Mouse (Mus musculus) small intestine, adult 2 months (tissue): ENCODE results near the gene Tle2. TPM values are rescaled to one million over a fixed set of nuclear protein-coding genes. Genes with fewer than 3 reads are reported as not detected.
A peak's percentile ranks its signal among the peaks of the same experiment; 100 is the strongest.

Experiments used
- H3K27ac ChIP-seq: fragments of 200-500 bp; 2 replicates; pipeline ENCODE4 v1.5.1; 2012; ENCODE audit warnings: low read depth, low read length, control low read depth, inconsistent platforms; ENCODE audit not compliant: insufficient read depth
- H3K27me3 ChIP-seq: fragments of 200-500 bp; 2 replicates; pipeline ENCODE4 v1.6.1; 2012; ENCODE audit warnings: mild to moderate bottlenecking, moderate library complexity, low read length, inconsistent platforms; ENCODE audit not compliant: control insufficient read depth, insufficient read depth
- H3K36me3 ChIP-seq: fragments of 200-500 bp; 2 replicates; pipeline ENCODE4 v1.6.1; 2012; ENCODE audit warnings: mild to moderate bottlenecking, low read length, control low read depth, inconsistent platforms; ENCODE audit not compliant: control insufficient read depth, insufficient read depth
- H3K4me1 ChIP-seq: fragments of 200-500 bp; 2 replicates; pipeline ENCODE4 v1.6.1; 2012; ENCODE audit warnings: low read length, inconsistent platforms, mixed read lengths; ENCODE audit not compliant: control insufficient read depth, insufficient read depth, insufficient read length
- H3K4me3 ChIP-seq: fragments of 200-500 bp; 2 replicates; pipeline ENCODE4 v1.5.1; 2012; ENCODE audit warnings: low read depth, mild to moderate bottlenecking, control low read depth, inconsistent platforms, low read length, moderate library complexity
- CTCF ChIP-seq: fragments of 200-500 bp; IDR thresholded peaks from 2 replicates; pipeline ENCODE4 v1.5.1; 2012; ENCODE audit warnings: low read depth, mild to moderate bottlenecking, control low read depth, inconsistent platforms, low read length, moderate library complexity, mixed read lengths; ENCODE audit not compliant: insufficient replicate concordance, insufficient read length; ENCODE audit errors: extremely low read depth
- POLR2A ChIP-seq: fragments of 200-500 bp; IDR thresholded peaks from 2 replicates; pipeline ENCODE4 v1.6.1; 2012; ENCODE audit warnings: low read depth, mild to moderate bottlenecking, control low read depth, inconsistent platforms, low read length, moderate library complexity
- WGBS: fragments of 180-500 bp; shearing (Covaris S2); methylation state at CpG from one replicate; pipeline ENCODE4 v1.1.7; 2018; 5-methylcytosine and 5-hydroxymethylcytosine counted together
- polyA plus RNA-seq: library from polyadenylated mRNA; depleted of rRNA; stranded (reverse); fragments of >200 nt; gene quantifications from 2 replicates; pipeline ENCODE4 v1.2.3, GENCODE M21; 2012

Tle2 gene
- polyA plus RNA-seq, 1 experiment = 17.8 TPM

DNA sequence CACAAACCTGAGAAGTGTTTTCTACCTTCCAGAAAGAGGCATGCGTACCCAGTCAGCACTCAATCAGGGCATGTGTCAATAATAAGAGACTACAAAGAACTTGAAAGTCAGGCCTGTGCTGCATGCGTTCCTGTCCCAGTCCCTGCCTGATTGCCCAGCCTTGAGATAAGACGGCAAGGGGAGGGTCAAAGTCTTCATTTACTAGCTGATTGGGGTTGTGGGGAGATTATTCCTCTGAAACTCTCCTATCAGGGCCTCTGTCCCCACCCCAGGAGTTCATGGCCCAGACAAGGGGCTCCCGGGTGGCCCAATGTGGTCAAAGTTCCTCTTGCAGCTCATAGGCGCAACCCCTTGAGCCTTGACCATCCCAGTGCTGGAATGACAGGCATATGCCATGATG, 28.0 kb upstream of the Tle2 start:
- 40% methylated on average over 5 of the region's 5 CpGs for WGBS
- H3K27ac ChIP-seq = peak overlapping the region; percentile 99
- H3K4me3 ChIP-seq = peak overlapping the region; percentile 27
- peaks cover 29% of the 10 kb centered on the region for H3K4me1 ChIP-seq
- TF ChIP-seq POLR2A (0 out of 2 replicates have a peak, but pooled peaks have one; percentile 30), CTCF (no peak)
- H3K27me3 ChIP-seq = no peaks in the 10 kb centered on the region
- H3K36me3 ChIP-seq = peaks cover 12% of the 10 kb centered on the region

- peaks cover 11% of the 10 kb centered on the region for H3K36me3 ChIP-seq
- peaks cover 29% of the 10 kb centered on the region for H3K4me1 ChIP-seq
- no peaks in the 10 kb centered on the region for H3K27me3 ChIP-seq
- no peak for TF ChIP-seq POLR2A
- TF ChIP-seq CTCF = no peak
- WGBS = 57% methylated on average over 13 of the region's 13 CpGs
- H3K27ac ChIP-seq = peak overlapping the region; percentile 99
- no peak overlapping the region for H3K4me3 ChIP-seq
Observed at GRCm38 (mm10) chr10:81546788-81547571, 27.4 kb upstream of the Tle2 start.

DNA sequence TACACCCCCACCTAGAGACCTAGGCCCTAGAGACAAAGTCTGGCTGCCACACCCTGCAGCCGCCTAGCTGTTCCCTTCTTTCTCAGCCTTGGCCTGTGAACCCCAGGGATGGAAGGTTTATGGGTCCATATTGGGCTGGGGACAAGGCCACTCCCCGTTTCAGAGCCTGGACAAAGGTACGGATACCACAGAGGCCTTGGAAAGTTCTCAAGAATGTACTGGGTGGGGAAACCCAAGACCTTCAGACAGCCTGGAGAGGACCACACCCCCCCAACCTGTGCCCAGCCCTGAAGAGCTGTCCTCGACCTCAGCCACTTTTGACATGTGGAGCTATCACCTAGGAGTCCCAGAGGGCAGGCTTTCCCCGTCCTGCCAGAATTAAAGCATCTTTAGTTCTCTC, 25.4 kb upstream of the Tle2 start:
- no peaks in the 10 kb centered on the region for H3K27me3 ChIP-seq
- TF ChIP-seq CTCF = no peak
- peak; percentile 31; the same call in 1 of the 2 replicates for TF ChIP-seq POLR2A
- H3K27ac ChIP-seq = peak overlapping the region; percentile 96
- H3K4me1 ChIP-seq = peaks cover 29% of the 10 kb centered on the region
- no peak overlapping the region for H3K4me3 ChIP-seq
- WGBS = 27% methylated on average over 5 of the region's 5 CpGs
- H3K36me3 ChIP-seq = no peaks in the 10 kb centered on the region

DNA sequence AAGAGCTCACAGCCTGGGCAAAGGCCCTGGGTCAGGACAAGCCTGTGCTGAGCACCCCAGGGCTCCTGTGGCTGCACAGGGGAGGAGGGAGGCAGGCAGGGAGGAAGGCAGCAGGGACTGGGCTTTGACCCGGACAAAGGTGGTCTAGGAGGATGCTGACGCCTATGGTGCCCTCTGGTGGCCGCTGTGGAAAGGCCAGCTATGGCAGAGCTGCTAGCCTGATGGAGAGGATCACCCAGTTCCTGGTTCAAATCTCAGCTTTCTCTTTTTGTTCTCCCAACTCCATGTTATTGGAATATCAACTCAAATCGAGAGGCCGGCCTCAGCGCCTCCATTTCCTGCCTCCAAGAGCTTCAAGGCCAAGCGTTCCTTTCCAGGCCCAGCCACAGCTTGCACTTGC, 24.1 kb upstream of the Tle2 start:
- H3K27me3 ChIP-seq = no peaks in the 10 kb centered on the region
- H3K36me3 ChIP-seq = no peaks in the 10 kb centered on the region
- TF ChIP-seq POLR2A = peak; percentile 25; the same call in 1 of the 2 replicates
- peak; percentile 82 for TF ChIP-seq CTCF
- H3K27ac ChIP-seq = peak overlapping the region; percentile 95
- 15% methylated on average over 7 of the region's 7 CpGs for WGBS
- H3K4me3 ChIP-seq = no peak overlapping the region
- H3K4me1 ChIP-seq = peaks cover 29% of the 10 kb centered on the region

GRCm38 (mm10) chr10:81551597-81552102, 22.7 kb upstream of the Tle2 start:
- 2% methylated on average over 12 of the region's 12 CpGs for WGBS
- TF ChIP-seq CTCF (peak; percentile 100), POLR2A (no peak; the same call in 1 of the 2 replicates)
- no peaks in the 10 kb centered on the region for H3K36me3 ChIP-seq
- H3K4me3 ChIP-seq = no peak overlapping the region
- H3K27me3 ChIP-seq = no peaks in the 10 kb centered on the region
- peaks cover 27% of the 10 kb centered on the region for H3K4me1 ChIP-seq
- H3K27ac ChIP-seq = 0 out of 2 replicates have a peak overlapping the region, but pooled peaks have one; percentile 1

GRCm38 (mm10) chr10:81553232-81553631, 21.1 kb upstream of the Tle2 start:
- no peak overlapping the region for H3K27ac ChIP-seq
- TF ChIP-seq POLR2A (no peak), CTCF (peak; percentile 65; the same call in 1 of the 2 replicates)
- H3K36me3 ChIP-seq = no peaks in the 10 kb centered on the region
- 92% methylated on average over 5 of the region's 5 CpGs for WGBS
- H3K27me3 ChIP-seq = no peaks in the 10 kb centered on the region
- H3K4me1 ChIP-seq = peaks cover 17% of the 10 kb centered on the region
- H3K4me3 ChIP-seq = no peak overlapping the region
